Mouse (Mus musculus): ENCODE results near the gene Sorbs2.

DNA sequence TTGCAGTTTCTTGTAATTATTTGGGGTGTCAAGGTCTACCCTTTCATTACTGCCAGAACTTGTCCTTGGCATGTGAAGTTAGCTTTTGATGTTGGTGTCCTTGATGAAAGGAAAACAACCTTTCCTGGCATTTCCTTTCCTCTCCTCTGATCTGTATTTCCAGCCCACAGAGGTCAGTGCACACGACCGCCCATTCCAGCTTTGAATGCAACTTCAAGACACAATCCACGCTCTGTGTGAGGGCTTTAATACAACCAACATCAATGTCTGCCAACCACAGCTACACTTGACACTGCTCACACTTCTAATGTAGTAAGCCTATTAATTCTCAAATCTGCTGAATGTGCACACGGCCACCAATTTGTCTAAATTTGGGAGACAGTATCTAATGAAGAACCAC lies 47.0 kb downstream of the Sorbs2 start:
- TF ChIP-seq CTCF (IDR thresholded peaks at IDR 0.05; ENCODE audit: low read depth) (no peak), EP300 (IDR thresholded peaks at IDR 0.05; ENCODE audit: low read depth) (no peak)
